Mouse (Mus musculus): ENCODE data around the gene Inpp5f. TPM values are rescaled to one million over a fixed set of nuclear protein-coding genes. Genes with fewer than 3 reads are reported as not detected.

Inpp5f gene
- total RNA-seq, 2 experiments from 2014 or later = 89.8 to 98.9 TPM

DNA sequence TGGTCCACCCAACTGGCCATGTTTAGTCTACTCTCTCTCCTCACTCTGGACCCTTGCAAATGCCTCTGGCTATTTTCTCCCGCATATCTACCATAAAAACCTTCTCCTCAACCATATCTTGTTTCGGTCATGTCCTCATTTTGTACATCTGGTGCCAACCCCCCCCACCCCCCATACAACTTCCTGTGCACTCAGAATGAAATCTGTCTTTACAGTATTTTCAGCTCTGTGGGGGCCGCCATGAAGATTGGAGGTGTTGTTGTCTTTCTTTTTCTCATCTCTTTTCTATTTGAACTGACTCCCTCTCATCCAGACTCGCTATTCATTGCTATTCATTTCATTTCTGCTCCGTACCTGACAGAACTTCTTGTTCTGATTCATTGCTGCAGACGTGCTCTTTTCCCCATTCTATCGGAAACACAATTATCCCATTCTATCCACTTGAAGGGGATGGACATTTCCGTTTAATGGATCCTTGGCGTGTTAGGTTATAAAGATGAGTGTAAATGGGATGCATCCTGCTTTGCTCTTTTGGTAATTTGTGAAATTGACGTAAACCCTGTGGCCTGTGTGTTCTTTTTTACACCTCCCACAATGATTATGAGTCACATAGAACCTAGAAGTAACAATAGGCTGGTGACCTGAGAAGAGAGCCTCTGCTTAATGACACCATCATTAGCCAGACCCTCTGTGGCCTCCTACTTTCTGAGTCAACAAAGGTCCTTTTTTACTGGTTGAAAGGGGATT lies 32.8 kb upstream of the Inpp5f start:
- intact Hi-C loops (cut with DNase I) = no loop called here
- Histone ChIP-seq H3K27ac (no peak overlapping the region), H3K4me3 (no peak overlapping the region)
- no peak for TF ChIP-seq CTCF (IDR thresholded peaks at IDR 0.05)
- no peak for DNase-seq (ENCODE audit: extremely low spot score in 1 of 2, low spot score in 2 of 2)

DNA sequence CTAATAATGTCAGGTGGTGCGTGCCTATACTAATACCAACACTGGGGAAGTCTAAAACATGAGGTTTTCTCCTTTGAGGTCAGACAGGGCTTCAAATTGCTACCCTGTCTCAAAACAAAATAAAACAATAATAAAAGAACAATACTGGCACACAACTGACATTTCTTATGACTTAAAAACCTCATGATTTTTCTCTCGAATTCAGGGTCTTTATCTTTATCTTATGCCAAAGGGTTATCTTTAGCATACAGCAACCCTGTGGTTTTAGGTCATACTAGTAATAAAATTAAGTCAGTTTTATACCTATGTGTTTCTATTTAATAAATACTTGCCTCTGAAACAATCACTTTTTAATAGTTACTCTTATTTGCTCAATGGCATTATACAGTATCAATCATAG lies 31.7 kb upstream of the Inpp5f start:
- TF ChIP-seq CTCF (IDR thresholded peaks at IDR 0.05) = no peak
- intact Hi-C loops (cut with DNase I) = no loop called here
- Histone ChIP-seq H3K27ac (no peak overlapping the region), H3K4me3 (no peak overlapping the region)
- DNase-seq (ENCODE audit: extremely low spot score in 1 of 2, low spot score in 2 of 2) = no peak

DNA sequence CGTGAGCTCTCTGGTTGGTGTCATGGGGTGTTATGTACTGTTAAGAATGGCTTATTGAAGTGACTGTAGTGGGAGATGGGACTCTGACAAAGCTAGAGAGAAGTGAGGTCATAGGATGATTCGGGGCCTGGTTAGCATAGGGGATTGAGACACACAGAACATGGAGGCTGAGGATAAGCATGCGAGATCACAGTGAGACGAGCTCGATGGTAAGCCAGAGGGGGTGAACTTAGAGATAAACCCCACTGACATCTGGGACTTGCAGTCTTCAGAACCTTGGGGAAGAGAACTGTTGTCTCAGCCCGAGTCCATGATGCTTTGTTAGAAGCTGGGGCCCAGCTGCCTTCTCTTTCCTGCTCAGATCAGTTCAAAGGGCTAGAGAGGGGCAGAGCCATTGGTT lies 30.8 kb upstream of the Inpp5f start:
- intact Hi-C loops (cut with DNase I) = loop anchor here (5.0 kb wide), 2 partner anchors 103 to 107 kb away; no protein-coding TSS in a partner anchor
- no peak overlapping the region for H3K4me3 ChIP-seq
- no peak overlapping the region for H3K27ac ChIP-seq
- no peak for DNase-seq (ENCODE audit: extremely low spot score in 1 of 2, low spot score in 2 of 2)
- TF ChIP-seq CTCF (IDR thresholded peaks at IDR 0.05) = no peak

DNA sequence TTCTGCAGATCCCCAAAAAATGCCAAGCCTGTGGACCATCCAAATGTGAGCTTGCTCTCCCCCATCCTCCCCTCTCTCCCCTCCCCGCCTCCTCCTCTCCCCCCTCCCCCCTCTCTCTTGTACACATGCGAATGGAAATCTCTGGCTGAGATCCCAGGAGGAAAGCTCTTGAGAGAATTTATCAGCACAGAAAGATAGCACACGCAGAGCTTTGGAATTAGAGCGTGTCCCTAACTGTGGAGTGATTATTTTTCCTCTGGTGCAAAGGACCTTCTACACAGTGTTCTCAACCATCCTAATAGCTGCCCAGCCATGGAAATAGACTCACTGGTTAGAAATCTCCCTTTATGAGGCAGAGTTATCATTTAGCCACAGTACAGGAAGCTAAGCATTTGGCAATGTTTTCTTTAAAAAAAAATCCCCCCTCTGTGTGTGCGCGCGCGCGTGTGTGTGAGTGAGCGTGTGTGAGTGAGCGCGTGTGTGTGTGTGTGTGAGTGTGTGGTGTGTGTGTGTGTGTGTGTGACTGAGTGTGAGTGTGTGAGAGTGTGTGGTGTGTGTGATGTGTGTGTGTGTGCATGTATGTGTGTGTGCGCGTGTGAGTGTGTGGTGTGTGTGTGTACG lies 29.2 kb upstream of the Inpp5f start:
- no peak overlapping the region for H3K27ac ChIP-seq
- intact Hi-C loops (cut with DNase I) = loop anchor here (2.0 to 5.0 kb wide), 3 partner anchors 27 to 105 kb away; no protein-coding TSS in a partner anchor

DNA sequence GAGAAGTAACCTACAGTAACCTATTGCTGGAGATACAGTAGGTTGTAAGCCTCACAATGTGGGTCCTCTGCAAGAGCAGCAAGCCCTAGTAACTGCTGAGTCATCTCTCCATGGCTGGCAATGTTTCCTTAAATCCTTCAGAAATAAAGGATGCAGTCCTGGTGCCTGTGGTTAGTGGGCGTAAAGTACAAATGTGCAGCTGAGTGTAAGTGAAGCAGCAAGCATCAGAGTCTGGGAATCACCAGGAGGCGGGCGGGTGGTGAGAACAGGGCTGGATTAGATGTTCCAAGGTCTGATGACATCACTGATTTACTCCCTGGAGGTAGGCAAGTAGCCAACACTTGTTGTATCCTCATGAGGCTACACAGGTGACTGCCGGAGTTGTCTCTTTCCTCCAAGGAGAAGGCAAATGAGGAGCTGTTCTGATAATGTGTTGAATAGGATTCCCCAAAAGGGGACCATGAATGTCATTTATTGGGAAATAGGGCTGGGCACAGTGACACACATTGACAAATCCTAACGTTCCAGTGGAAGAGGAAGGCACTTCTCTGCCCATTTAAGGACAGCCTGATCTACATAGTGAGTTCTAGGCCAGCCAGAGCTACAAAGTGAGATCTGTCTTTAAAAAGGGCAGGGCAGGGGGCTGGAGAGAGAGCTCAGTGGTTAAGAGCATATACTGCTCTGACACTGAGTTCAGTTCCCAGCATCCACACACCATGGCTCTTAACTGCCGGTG lies 27.7 kb upstream of the Inpp5f start:
- no peak overlapping the region for H3K4me3 ChIP-seq
- DNase-seq (ENCODE audit: extremely low spot score in 1 of 2, low spot score in 2 of 2) = peak; percentile 53 to 62
- intact Hi-C loops (cut with DNase I) = loop anchor here (1.0 to 5.0 kb wide), 4 partner anchors 29 to 106 kb away; no protein-coding TSS in a partner anchor
- peak; percentile 14 for TF ChIP-seq CTCF (IDR thresholded peaks at IDR 0.05)
- no peak overlapping the region for H3K27ac ChIP-seq

More for the DNA sequence above, 29.2 kb upstream of the Inpp5f start:
- no peak for TF ChIP-seq CTCF (IDR thresholded peaks at IDR 0.05)
- no peak for DNase-seq (ENCODE audit: extremely low spot score in 1 of 2, low spot score in 2 of 2)
- no peak overlapping the region for H3K4me3 ChIP-seq

DNA sequence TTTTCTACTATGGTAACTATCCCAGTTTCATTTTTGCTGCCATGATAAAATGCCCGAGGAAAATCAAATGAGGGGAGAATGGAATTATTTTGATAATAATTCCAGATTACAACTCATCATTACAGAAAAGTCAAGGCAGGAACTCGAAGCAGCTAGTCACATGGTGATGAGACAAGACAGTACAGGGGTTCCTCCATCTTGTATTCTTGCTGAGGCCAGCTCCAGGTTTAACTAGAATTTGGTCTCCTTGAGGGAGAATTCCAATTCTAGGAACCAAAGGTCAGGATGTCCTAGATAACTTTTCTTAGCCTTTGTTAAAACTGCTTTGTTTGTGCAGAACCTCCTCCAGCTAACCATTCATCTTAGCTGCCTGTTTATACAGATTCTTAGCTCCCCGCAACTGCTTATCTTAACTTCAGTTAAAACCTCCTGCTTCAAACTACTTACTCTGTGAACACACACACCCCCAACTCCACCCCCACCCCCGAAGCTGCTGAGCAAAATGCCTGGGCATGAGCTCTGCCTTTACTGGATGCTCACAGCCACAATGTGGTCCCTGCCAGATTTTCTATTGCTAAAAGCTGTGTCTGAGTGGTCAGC lies 23.7 kb upstream of the Inpp5f start:
- intact Hi-C loops (cut with DNase I) = no loop called here
- TF ChIP-seq CTCF (IDR thresholded peaks at IDR 0.05) = no peak
- no peak overlapping the region for H3K27ac ChIP-seq
- H3K4me3 ChIP-seq = no peak overlapping the region
- no peak for DNase-seq (ENCODE audit: extremely low spot score in 1 of 2, low spot score in 2 of 2)

DNA sequence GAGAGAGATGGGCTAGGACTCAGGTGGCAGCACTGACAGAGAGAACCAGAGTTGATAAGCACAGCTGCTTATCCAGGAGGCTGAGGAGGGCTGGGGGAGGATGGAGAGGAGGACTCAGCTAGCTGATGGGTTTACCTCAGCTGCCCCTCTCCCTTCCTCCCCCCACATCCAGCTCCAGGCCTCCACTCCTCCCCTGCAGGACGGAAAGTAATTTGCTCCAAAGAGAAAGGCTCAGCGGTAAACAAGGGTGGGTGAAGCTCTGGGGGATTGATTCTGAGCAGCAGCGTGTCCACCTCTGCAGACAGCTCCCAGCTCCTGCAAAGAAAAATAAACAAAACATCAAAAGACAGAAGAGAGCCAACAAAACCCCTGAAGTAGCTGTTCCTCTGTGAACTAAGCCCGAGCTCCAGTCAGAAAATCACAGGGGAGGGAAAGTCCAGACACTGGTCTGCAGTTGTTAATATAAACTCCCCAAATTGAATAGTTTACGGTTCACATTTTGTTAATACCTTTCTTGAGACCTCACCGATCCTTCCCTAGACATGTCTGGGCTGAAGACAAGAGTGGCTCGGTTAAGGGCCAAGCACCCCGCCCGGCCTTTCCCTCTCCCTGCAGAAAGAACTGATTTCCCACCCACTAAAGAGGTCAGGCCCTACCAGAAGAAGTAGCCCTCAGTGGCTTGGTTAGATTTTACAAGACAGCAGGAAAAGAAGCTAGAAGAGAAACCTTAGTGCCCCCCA lies 19.6 kb upstream of the Inpp5f start:
- H3K27ac ChIP-seq = peak overlapping the region; percentile 81
- H3K4me3 ChIP-seq = no peak overlapping the region
- DNase-seq (ENCODE audit: extremely low spot score in 1 of 2, low spot score in 2 of 2) = peak; percentile 15 to 28
- intact Hi-C loops (cut with DNase I) = no loop called here
- peak; percentile 5 for TF ChIP-seq CTCF (IDR thresholded peaks at IDR 0.05)

DNA sequence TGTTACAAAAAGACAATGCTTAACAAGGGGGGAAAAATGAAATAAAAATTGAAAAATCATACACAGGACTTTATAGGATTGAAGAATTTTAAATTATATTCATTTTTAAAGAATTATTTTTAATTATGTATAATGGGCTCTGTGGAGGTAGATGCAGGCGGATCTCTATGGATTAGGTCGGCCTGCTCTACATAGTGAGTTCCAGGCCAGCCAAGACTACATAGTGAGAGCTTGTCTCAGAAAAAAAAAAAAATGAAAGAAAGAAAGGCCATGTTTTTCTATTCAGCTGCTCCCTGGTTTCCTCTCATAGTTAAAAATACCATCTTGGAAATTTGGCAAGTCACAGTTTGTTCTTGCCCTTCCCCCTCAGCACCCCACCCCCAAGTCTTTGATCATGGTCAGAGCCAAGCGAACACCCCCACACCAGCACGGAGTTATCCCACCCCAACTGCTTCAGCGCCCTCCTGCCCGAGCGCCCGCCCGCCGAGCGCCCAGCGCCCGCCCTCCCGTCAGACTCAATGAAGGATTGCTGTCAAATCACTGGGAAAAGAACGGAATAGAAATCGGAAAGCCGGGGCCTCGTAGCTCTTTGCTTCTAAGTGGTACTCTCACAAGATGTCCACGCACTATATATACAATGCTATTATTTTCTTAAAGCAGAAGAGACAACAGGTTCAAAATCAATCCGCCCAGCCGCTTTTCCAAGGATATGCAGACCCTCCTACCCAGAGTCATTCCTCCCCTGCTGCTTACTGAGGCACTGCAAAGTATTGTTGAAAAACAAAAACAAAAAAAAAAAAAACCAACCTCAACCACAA lies 18.8 kb upstream of the Inpp5f start:
- intact Hi-C loops (cut with DNase I) = no loop called here
- Histone ChIP-seq H3K4me3 (no peak overlapping the region), H3K27ac (peak overlapping the region; percentile 81)
- TF ChIP-seq CTCF (IDR thresholded peaks at IDR 0.05) = no peak
- DNase-seq (ENCODE audit: extremely low spot score in 1 of 2, low spot score in 2 of 2) = peak; percentile 31 to 43

DNA sequence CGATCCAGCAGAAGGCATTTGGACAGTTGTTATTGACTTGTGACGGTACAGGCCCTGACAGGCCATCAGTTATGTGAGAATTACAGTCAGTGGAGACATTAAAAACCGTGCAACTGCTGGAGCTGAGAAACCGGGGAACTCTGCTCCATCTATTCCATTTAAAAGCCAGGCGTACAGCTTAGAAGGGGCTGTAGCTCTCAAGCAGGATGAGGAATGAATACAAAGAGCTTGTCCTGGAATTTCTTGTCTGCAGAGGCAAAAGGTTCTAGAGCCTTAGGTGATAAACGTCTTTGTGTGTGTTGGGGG lies 18.2 kb upstream of the Inpp5f start:
- H3K4me3 ChIP-seq = no peak overlapping the region
- H3K27ac ChIP-seq = peak overlapping the region; percentile 81
- DNase-seq (ENCODE audit: extremely low spot score in 1 of 2, low spot score in 2 of 2) = no peak
- no peak for TF ChIP-seq CTCF (IDR thresholded peaks at IDR 0.05)
- intact Hi-C loops (cut with DNase I) = no loop called here

DNA sequence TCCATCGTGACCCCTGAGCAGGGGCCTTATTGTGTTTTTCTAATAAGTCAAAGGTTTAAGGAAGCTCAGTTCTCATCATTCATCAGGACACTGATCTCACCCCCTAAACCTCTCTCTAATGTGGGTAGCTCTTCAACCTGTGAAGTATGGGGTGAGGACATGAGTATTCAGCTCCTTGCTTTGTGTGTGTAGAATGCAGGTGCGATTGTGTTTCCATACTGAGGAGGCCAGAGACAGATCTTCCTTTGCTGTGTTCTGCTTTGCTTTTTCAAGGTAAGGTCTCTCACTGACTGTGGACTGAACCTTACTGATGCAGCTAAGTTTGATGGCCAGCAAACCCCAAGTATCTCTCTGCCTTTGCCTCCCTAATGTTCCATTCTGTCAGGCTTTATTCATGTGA lies 14.9 kb upstream of the Inpp5f start:
- no peak overlapping the region for H3K27ac ChIP-seq
- intact Hi-C loops (cut with DNase I) = no loop called here
- no peak overlapping the region for H3K4me3 ChIP-seq
- no peak for TF ChIP-seq CTCF (IDR thresholded peaks at IDR 0.05)
- no peak for DNase-seq (ENCODE audit: extremely low spot score in 1 of 2, low spot score in 2 of 2)

DNA sequence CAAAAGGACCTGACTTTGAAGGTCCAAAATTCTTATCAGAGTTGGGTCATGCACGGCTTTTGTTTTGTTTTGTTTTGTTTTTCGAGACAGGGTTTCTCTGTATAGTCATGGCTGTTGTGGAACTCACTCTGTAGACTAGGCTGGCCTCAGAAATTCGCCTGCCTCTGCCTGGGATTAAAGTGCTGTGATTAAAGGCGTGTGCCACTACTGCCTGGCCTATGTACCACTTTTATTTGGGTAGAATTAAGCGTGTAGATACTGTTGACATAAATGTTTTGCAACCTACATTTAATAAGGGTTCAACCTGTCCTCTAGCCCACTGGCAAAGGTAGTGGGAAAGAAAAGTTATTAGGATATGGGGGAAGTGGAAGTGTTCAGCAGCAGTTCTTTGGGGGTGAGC lies 12.1 kb upstream of the Inpp5f start:
- intact Hi-C loops (cut with DNase I) = no loop called here
- no peak overlapping the region for H3K27ac ChIP-seq
- no peak for DNase-seq (ENCODE audit: extremely low spot score in 1 of 2, low spot score in 2 of 2)
- no peak overlapping the region for H3K4me3 ChIP-seq
- TF ChIP-seq CTCF (IDR thresholded peaks at IDR 0.05) = no peak

All from left cerebral cortex, adult 2 months (tissue).